Mouse (Mus musculus) liver, embryonic 14 days (tissue): ENCODE results near the gene Olfr351. TPM values are rescaled to one million over a fixed set of nuclear protein-coding genes. Genes with fewer than 3 reads are reported as not detected.

ENCODE experiments used
- polyA plus RNA-seq: library from polyadenylated mRNA; depleted of rRNA; stranded (reverse); fragments of >200 nt; gene quantifications from 2 replicates; pipeline ENCODE4 v1.2.3, GENCODE M21; 2012; rRNA removed

Olfr351 gene
- polyA plus RNA-seq = not detected in 2 replicates

DNA sequence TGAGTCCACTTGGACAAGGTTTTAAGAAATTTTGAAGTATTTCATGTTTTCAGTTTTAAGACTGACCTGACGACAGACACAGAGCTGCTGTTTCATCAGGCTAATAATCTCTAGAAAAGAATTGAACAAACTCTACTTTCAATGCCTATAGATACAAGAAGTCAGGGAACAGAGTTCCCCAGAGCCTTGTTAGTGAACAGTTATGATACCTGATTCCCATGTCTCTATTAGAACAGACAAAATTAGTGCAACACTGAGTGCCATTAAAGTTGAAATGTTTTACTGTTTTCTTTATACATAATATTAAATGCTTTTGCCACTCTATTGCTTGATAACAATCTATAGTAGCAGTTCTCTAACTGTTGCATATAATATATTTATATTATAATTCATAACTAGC lies at the start of gene Olfr351:
Olfr351 (minus strand) TSS at position 101 of the 400 bp plus-strand sequence.

DNA sequence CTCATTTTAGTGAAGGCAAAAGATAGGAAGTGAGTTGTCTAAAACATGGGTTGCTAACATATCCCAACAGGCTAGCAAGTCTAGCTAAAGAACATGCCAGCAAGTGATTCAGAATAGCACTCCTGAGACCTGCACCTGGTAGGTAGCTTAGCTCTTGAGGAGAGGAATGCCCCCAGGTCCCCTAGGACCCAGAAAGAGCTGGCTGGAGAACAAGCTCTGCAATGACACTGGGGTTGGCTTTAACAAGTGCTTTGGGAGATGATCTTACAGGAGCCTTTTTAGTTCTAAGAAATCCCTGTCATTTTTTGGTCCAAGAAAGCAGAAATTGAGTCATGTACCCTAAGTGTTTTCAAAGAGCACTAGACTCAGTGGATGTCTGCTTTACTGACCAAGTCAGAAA lies 42.9 kb upstream of the Olfr351 start, which contains the start of gene Olfr354:
Olfr354 (plus strand) TSS at position 301 of the 400 bp plus-strand sequence.

DNA sequence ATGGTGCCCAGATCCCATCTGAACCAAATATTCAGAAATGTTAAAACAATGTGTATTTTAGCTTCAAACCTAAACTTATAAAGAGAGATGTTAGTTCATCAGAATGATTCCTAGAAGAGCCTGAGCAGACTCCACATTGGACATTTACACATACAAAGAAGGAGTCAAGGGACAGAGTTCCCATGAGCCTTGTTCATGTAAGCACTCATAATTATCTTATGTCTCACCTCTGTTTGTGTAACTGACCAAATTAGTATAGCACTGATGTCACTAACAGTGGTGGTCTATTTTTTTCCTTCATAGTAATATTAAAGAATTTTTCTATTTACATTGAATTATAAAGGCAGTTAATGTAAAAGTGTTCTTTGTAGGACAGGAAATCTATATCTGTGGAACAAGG lies 30.4 kb upstream of the Olfr351 start, which contains the start of gene Olfr353:
Olfr353 (minus strand) TSS at position 101 of the 400 bp plus-strand sequence.

DNA sequence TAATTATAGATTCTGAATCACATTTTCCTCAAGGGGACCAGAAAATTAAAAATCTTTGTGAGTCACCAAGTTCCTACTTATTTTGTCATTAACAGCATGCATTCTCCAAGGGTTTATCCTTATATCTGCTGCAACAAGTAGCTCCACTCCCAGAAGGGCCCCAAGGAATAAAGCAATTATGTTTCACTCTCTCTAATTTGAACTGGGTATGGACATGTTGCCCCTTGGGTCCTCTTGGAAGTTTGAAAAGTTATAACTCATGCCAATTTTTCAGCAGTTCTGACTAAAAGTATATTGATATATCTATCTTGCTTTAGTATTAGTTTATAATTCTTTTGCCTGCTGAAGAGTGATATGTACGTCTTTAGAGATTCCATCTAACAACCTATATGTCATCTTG lies 5.7 kb upstream of the Olfr351 start, which contains the start of gene Olfr352:
Olfr352 (plus strand) TSS at position 301 of the 400 bp plus-strand sequence.

DNA sequence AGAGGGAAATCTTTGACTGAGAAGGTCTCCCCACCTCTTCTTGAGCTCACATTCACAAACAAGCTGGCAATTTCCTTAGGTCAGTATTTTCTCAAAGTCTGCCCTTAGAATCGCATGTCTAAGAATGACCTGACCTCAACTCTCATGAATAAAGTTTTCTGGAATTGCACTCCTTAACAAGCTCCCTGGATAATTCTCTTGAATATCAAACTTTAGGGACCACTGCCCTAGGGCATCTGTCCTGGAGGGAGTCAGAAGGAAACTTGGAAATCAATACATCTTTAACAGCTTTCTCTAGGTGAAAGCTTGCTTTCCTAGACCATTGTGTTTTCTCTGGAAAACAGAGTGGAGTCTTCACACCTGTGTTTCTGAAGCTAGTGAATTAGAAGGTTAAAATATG lies 16.4 kb downstream of the Olfr351 start, which contains the start of gene Olfr350:
Olfr350 (plus strand) TSS at position 301 of the 400 bp plus-strand sequence.

GRCm38 (mm10) chr2:36816932-36817331 lies 45.5 kb downstream of the Olfr351 start, which contains the start of gene Olfr3:
TSS of gene Olfr3 (minus strand) at chr2:36817032.

Other genes with a start within 250 kb of the Olfr351 start
- not detected in 2 replicates for gene Olfr345, start 222.6 kb downstream of the Olfr351 start, polyA plus RNA-seq
- not detected in 2 replicates for gene Olfr346, start 176.9 kb downstream of the Olfr351 start, polyA plus RNA-seq
- not detected in 2 replicates for gene Olfr347, start 130.8 kb downstream of the Olfr351 start, polyA plus RNA-seq
- gene Olfr348, start 78.4 kb downstream of the Olfr351 start, polyA plus RNA-seq = not detected in 2 replicates
- gene Olfr50, start 72.1 kb downstream of the Olfr351 start, polyA plus RNA-seq = not detected in 2 replicates
- gene Olfr3, start 45.6 kb downstream of the Olfr351 start, polyA plus RNA-seq = not detected in 2 replicates
- not detected in 2 replicates for gene Olfr350, start 16.4 kb downstream of the Olfr351 start, polyA plus RNA-seq
- not detected in 2 replicates for gene Olfr352, start 5.8 kb upstream of the Olfr351 start, polyA plus RNA-seq
- gene Olfr353, start 30.3 kb upstream of the Olfr351 start, polyA plus RNA-seq = not detected in 2 replicates
- not detected in 2 replicates for gene Olfr354, start 43.0 kb upstream of the Olfr351 start, polyA plus RNA-seq
- gene Olfr355, start 66.2 kb upstream of the Olfr351 start, polyA plus RNA-seq = not detected in 2 replicates
- not detected in 2 replicates for gene Olfr356, start 74.5 kb upstream of the Olfr351 start, polyA plus RNA-seq
- gene Olfr357, start 131.2 kb upstream of the Olfr351 start, polyA plus RNA-seq = not detected in 2 replicates
- not detected in 2 replicates for gene Olfr358, start 146.7 kb upstream of the Olfr351 start, polyA plus RNA-seq
- gene Olfr360, start 203.1 kb upstream of the Olfr351 start, polyA plus RNA-seq = not detected in 2 replicates
- gene Olfr361, start 226.6 kb upstream of the Olfr351 start, polyA plus RNA-seq = not detected in 2 replicates